Mouse (Mus musculus): ENCODE measurements around the gene Usp48.

Gene Usp48

GRCm38 (mm10) chr4:137661078-137661450, 67.5 kb downstream of the Usp48 start:
- no peak for DNase-seq (ENCODE audit: low spot score in 2 of 2)

DNA sequence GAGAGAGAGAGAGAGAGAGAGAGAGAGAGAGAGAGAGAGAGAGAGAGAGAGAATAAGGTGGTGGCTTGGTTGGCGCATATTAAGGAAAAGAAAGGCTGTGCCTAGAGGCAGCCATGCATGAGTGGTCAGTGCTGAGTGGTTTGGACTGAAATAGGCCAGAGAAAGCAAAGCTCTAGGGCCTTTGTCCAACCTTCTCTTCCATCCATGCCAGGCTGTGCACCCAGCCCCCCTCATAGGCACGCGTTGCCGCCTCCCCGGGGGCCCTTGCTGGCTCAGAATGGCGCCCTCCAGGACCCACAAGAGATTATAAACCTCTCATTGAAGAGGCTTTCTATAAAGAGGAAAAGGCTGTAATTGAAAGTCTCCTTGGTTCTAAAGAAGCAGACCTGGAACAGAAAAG, 68.0 kb downstream of the Usp48 start:
- no peak for DNase-seq (ENCODE audit: low spot score in 2 of 2)

DNA sequence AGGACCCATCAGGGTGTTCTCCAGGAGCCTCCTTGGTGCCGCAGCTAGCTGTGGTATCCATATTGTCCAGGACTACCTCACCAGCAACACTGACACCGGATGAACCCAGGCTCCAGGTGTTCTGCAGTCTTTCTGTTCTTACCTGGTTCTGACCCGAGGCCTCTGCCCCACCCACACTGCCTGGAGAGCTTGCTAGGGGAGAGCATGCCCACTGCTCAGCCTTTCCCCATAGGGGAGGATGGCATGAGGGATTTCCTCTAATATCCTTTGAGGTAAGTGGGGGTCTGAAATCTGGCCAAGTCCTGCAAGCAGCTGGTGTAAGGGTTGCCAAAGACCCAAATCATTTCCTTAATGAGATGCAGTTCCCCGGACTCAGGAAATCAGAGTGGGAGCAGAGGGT, 69.9 kb downstream of the Usp48 start:
- no peak for DNase-seq (ENCODE audit: low spot score in 2 of 2)

DNA sequence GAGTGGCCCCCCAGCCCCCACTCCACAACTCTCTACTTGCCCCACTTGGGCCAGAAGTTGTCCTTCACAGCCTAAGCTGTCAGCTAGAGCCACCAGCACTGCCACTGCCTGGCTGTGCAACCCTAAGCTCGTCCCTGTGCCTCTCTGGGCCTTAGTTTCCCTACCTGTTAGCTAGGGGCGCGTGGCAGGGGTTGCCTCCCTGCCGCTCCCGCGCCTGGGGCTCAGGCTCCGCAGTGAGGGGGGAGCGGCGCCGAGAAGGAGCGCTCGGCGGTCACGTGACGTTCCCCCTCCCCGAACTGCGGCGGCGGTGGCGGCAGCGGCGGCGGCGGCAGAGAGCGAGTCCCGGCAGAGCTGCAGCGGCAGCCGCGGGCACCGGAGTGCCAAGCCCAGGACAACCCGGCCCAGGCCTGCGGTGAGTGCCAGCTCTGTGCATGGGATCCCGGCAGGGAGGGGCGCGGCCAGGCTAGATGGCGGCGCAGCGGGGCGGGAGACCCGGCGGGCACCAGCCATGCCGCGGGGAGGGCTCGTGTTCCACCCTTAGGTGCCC, 71.0 kb downstream of the Usp48 start, which contains the start of gene Rap1gap:
Gene Rap1gap, plus strand, starts transcription at position 294 of the 547 bp plus-strand sequence.
- peak in 1 of 2 experiments; percentile 42 for DNase-seq (ENCODE audit: low spot score in 2 of 2)

- DNase-seq (ENCODE audit: low spot score in 2 of 2) = no peak
Measured at GRCm38 (mm10) chr4:137664980-137665675, 71.6 kb downstream of the Usp48 start.

- no peak for DNase-seq (ENCODE audit: low spot score in 2 of 2)
Measured at GRCm38 (mm10) chr4:137665791-137666190, 72.2 kb downstream of the Usp48 start.

- no peak for DNase-seq (ENCODE audit: low spot score in 2 of 2)
Measured at GRCm38 (mm10) chr4:137666283-137666957, 72.9 kb downstream of the Usp48 start.

GRCm38 (mm10) chr4:137666958-137667345, 73.4 kb downstream of the Usp48 start:
- no peak for DNase-seq (ENCODE audit: low spot score in 2 of 2)

- DNase-seq (ENCODE audit: low spot score in 2 of 2) = no peak
Measured at GRCm38 (mm10) chr4:137667747-137668146, 74.2 kb downstream of the Usp48 start.

- DNase-seq (ENCODE audit: low spot score in 2 of 2) = no peak
Measured at GRCm38 (mm10) chr4:137671711-137672500, 78.4 kb downstream of the Usp48 start.

GRCm38 (mm10) chr4:137675566-137675965, 82.0 kb downstream of the Usp48 start:
- no peak for DNase-seq (ENCODE audit: low spot score in 2 of 2)

DNA sequence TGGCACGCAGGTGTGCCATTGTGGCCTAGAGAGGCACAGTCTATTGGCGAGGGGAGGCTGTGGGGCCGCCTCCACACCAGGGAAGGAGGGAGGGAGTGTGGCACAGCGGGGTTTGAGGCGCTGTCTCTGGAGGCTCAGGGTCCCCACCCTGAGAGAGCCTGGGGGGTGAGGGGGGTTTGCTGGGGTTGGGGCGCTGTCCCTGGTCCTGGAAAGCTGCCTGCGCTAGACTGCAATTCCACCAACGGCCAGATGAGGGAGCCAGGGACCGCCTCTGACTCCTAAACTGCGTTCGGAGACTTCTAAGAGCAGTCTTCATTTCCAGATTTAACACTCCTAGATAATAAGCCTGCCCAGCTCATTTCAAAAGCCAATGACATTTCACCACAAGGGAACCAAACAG, 82.5 kb downstream of the Usp48 start:
- DNase-seq (ENCODE audit: low spot score in 2 of 2) = peak; percentile 38 to 72

DNA sequence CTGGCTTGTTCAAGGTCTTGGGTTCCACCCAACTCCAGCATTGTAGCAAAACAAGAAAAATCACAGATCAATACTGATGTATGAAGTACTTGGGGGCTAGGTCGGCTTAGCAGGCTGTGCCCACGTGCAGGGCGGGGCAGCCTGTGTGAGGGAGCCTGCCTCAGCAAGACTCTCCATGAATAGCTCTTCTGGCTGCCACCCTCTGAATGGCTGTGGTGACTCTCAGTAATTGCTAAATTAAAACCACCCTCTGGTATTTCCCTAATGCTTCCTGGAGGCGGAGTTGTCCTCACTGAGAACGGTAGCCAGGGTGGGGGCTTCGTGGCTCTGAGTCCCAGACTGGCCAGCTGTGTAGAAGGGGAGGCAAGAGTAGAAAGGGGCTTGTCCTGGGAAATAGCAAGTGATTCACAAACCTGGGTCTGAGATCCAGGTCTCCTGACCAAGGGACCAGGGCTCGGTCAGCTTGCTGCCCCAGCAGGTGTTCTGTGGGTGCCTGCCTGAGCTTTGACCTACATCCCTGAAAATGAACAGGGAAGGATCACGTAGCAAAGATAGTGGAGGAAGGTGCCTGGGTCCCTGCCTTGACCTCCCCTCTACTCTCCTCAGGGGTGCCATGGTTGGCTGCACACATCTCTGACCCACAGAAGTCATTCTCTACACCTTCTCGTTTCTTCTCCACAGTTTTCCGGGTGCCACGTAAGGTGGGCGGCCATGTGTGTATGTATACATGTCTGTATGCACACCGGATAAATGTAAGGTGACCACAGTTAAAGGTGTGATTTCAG, 83.3 kb downstream of the Usp48 start:
- DNase-seq (ENCODE audit: low spot score in 2 of 2) = no peak

- DNase-seq (ENCODE audit: low spot score in 2 of 2) = no peak
Measured at GRCm38 (mm10) chr4:137677906-137678305, 84.4 kb downstream of the Usp48 start.

DNA sequence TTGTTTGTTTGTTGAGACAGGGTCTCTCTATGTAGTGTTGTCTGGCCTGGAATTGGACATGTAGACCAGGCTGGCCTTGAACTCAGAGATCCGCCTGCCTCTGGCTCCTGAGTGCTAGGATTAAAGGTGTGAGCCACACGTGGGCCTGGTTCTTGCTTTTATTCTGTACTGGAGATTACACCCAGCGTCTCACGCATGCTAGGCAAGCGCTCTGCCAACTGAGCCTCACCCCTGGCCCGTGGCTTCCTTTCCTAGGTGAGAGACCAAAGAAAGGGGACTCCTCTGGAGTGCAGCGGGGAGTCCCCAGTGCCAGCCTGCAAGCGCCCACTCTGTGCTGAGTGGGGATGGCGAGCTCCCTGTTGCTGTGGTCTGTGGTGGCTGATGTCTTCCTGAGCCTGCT, 85.0 kb downstream of the Usp48 start:
- DNase-seq (ENCODE audit: low spot score in 2 of 2) = no peak

- DNase-seq (ENCODE audit: low spot score in 2 of 2) = no peak
Measured at GRCm38 (mm10) chr4:137679979-137680550, 86.5 kb downstream of the Usp48 start.

DNA sequence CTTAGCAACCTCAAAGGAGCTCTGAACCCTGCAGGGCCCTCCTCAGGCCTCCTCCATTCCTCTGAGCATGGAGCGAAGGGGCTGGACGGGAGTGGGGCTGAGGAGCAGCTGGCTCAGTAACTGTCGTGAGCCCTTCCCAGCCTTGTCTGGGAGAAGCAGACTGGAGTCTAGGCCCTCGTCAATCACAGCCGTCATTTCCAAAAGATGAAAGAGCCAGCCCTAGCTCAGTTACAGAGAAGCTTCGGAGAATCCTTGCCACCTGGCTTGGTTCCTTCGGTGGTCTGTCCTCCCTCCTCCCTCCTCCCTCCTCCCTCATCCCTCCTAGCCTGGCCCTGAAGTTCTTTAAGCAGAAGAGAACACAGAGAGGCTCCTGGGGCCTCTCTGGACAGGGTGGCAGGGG, 87.2 kb downstream of the Usp48 start:
- DNase-seq (ENCODE audit: low spot score in 2 of 2) = no peak

DNA sequence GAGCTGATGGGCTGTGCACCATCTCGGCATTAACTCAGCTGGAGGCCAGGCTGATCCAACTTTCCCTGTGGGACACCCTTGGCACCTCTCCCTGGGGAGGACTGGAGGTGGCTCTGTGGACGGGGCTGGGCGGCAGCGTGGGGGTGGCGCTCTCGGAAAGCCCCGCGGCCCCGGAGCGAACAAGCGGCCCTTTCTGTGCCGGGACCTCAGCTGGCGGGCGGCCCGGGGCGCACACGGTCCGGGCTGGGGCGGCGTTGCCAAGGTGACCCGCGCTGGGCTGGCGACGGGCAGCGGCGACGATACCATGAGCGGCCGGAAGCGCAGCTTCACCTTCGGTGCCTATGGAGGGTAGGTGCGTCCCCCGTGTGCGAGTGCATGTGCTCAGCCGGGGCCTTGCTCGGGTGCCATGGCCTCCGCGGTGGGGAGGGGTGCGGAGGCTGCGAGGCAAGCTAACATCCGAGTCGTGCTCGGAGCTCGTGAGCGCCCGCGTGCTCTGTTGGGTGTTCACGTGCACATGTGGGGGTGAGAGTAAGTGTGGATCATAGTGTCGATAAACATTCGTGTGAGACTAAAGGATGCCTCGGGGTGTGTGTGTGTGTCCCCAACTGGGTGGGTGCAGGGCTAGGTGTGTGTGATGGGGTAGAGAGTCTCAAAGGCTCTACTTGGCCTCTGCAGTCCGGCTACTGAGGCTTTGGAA, 88.0 kb downstream of the Usp48 start:
- no peak for DNase-seq (ENCODE audit: low spot score in 2 of 2)

GRCm38 (mm10) chr4:137682961-137683453, 89.5 kb downstream of the Usp48 start:
- DNase-seq (ENCODE audit: low spot score in 2 of 2) = peak in 1 of 2 experiments; percentile 24

- DNase-seq (ENCODE audit: low spot score in 2 of 2) = no peak
Measured at GRCm38 (mm10) chr4:137684830-137685343, 91.3 kb downstream of the Usp48 start.
